ENCODE assay signal across 13 mouse cellular contexts in the genomic region with DNA sequence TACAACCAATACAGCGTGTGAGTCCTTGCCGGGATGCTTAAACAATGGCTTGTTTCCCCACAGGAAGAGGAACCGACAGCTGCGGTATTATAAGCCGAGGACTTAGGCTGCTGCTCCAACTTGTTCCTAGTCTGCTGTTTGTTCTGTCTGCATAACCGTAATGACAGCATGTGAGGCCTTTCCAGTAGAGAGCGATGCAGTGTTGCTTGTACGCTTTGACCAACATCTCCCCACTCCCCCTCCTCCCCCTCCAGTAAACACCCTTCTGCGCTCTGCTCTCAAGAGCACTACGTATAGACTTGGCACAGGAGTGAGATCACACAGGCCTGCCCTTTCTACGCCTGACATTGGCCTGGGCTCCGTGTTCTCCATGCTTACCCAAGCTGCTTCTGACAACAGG. TPM values are rescaled to one million over a fixed set of nuclear protein-coding genes. Genes with fewer than 3 reads are reported as not detected.
DNase-seq lines count a peak whose midpoint lies in the region; ATAC-seq and TF ChIP-seq lines count a peak whose summit lies in the region.
"Had no signal": no experiment of that assay in that cellular context is flagged by ENCODE, and none has a peak within 500 bp of the region (broad histone marks: within the 10 kb centered on the region; RNA-seq: fewer than 3 reads in every experiment).

No protein-coding gene starts in this region.

- H3K4me3 ChIP-seq in forebrain, embryonic 11.5 days (ENCODE audit: low read depth, low read length): no peak overlapping the region
- H3K4me3 ChIP-seq in forebrain, embryonic 10.5 days: no peak overlapping the region
- H3K4me3 ChIP-seq in kidney, embryonic 16.5 days (ENCODE audit: low read length): no peak overlapping the region
- no peak overlapping the region for H3K4me3 ChIP-seq in kidney, embryonic 14.5 days (ENCODE audit: low read length)
- no peak overlapping the region for H3K4me3 ChIP-seq in intestine, embryonic 16.5 days (ENCODE audit: low read length)
- no peak overlapping the region for H3K4me3 ChIP-seq in kidney, adult 2 months (ENCODE audit: insufficient read depth, low read depth, low read length)
- H3K4me3 ChIP-seq: myocyte had no signal

- H3K4me2 ChIP-seq in forebrain, embryonic 11.5 days (ENCODE audit: low read depth, low read length, severe bottlenecking): no peak overlapping the region
- no peak overlapping the region for H3K4me2 ChIP-seq in kidney, embryonic 16.5 days (replicated peaks; ENCODE audit: low read depth, low read length)
- no peak overlapping the region for H3K4me2 ChIP-seq in kidney, embryonic 14.5 days (replicated peaks; ENCODE audit: low read depth, low read length)
- H3K4me2 ChIP-seq in intestine, embryonic 16.5 days (ENCODE audit: low read depth, low read length): no peak overlapping the region

- no peak overlapping the region for H3K27ac ChIP-seq in forebrain, embryonic 11.5 days (ENCODE audit: low read depth, low read length)
- no peak overlapping the region; the same call in 1 of the 2 replicates for H3K27ac ChIP-seq in forebrain, embryonic 10.5 days
- no peak overlapping the region for H3K27ac ChIP-seq in kidney, embryonic 16.5 days (ENCODE audit: low read length)
- no peak overlapping the region for H3K27ac ChIP-seq in kidney, embryonic 14.5 days (ENCODE audit: low read depth, low read length)
- no peak overlapping the region for H3K27ac ChIP-seq in intestine, embryonic 16.5 days (ENCODE audit: low read length)
- no peak overlapping the region for H3K27ac ChIP-seq in kidney, adult 2 months (ENCODE audit: insufficient read depth, low read depth, low read length)

- H3K4me1 ChIP-seq in forebrain, embryonic 11.5 days (replicated peaks; ENCODE audit: control insufficient read depth, insufficient read depth, low read length): no peaks in the 10 kb centered on the region
- peaks cover 6% of the 10 kb centered on the region; the same call in 1 of the 2 replicates for H3K4me1 ChIP-seq in forebrain, embryonic 10.5 days
- H3K4me1 ChIP-seq in kidney, embryonic 16.5 days (ENCODE audit: insufficient read depth, low read length): no peaks in the 10 kb centered on the region
- no peaks in the 10 kb centered on the region for H3K4me1 ChIP-seq in kidney, embryonic 14.5 days (ENCODE audit: control insufficient read depth, insufficient read depth, low read length)
- H3K4me1 ChIP-seq in intestine, embryonic 16.5 days (ENCODE audit: control insufficient read depth, insufficient read depth, low read length): no peaks in the 10 kb centered on the region
- no peaks in the 10 kb centered on the region for H3K4me1 ChIP-seq in kidney, adult 2 months (ENCODE audit: control insufficient read depth, insufficient read depth, low read length)

- no peaks in the 10 kb centered on the region for H3K9me3 ChIP-seq in forebrain, embryonic 11.5 days (ENCODE audit: control insufficient read depth, low read length)
- no peaks in the 10 kb centered on the region for H3K9me3 ChIP-seq in forebrain, embryonic 10.5 days
- H3K9me3 ChIP-seq in kidney, embryonic 16.5 days (ENCODE audit: low read length): no peaks in the 10 kb centered on the region
- H3K9me3 ChIP-seq in kidney, embryonic 14.5 days (ENCODE audit: control insufficient read depth, low read length): no peaks in the 10 kb centered on the region
- H3K9me3 ChIP-seq in intestine, embryonic 16.5 days (ENCODE audit: control insufficient read depth, low read length): no peaks in the 10 kb centered on the region

- WGBS in forebrain, embryonic 11.5 days: 84% methylated on average over 12 of the region's 12 CpGs
- WGBS in forebrain, embryonic 10.5 days: 88% methylated on average over 12 of the region's 12 CpGs
- 82% methylated on average over 12 of the region's 12 CpGs for WGBS in kidney, embryonic 16.5 days
- 82% methylated on average over 12 of the region's 12 CpGs for WGBS in kidney, embryonic 14.5 days
- WGBS in intestine, embryonic 16.5 days: 61% methylated on average over 12 of the region's 12 CpGs
- 71% methylated on average over 12 of the region's 12 CpGs for WGBS in kidney, adult 2 months

- no peaks in the 10 kb centered on the region for H3K36me3 ChIP-seq in forebrain, embryonic 11.5 days (ENCODE audit: control insufficient read depth, insufficient read depth, low read length)
- no peaks in the 10 kb centered on the region for H3K36me3 ChIP-seq in forebrain, embryonic 10.5 days (replicated peaks)
- H3K36me3 ChIP-seq in kidney, embryonic 16.5 days (ENCODE audit: insufficient read depth, low read length): no peaks in the 10 kb centered on the region
- no peaks in the 10 kb centered on the region for H3K36me3 ChIP-seq in kidney, embryonic 14.5 days (ENCODE audit: control insufficient read depth, insufficient read depth, low read length)
- H3K36me3 ChIP-seq in intestine, embryonic 16.5 days (ENCODE audit: control insufficient read depth, insufficient read depth, low read length): no peaks in the 10 kb centered on the region
- H3K36me3 ChIP-seq in kidney, adult 2 months (ENCODE audit: control insufficient read depth, insufficient read depth, low read length): no peaks in the 10 kb centered on the region

- peak; percentile 34 for DNase-seq in forebrain, embryonic 11.5 days (ENCODE audit: low spot score)
- no peak for DNase-seq in forebrain, embryonic 10.5 days (ENCODE audit: extremely low spot score, low spot score)
- peak; percentile 53 for DNase-seq in brain, embryonic 14.5 days (ENCODE audit: low read depth)
- DNase-seq in kidney, adult 2 months: no peak
- DNase-seq: adrenal gland, adult 2 months; cerebellum, adult 11-12 months; layer of hippocampus, postnatal 36 days; thymus, postnatal 36 days had no signal

- no peak for TF ChIP-seq CTCF in brain, embryonic 14.5 days (IDR thresholded peaks at IDR 0.05; ENCODE audit: borderline replicate concordance, extremely low read depth, insufficient read depth, insufficient read length)
- no peak for TF ChIP-seq CTCF in kidney, adult 2 months (conservative IDR thresholded peaks at IDR 0.05; ENCODE audit: insufficient read depth, insufficient read length, low read depth, low read length)

- H3K27me3 ChIP-seq in forebrain, embryonic 11.5 days (ENCODE audit: control insufficient read depth, insufficient read depth, low read length): no peaks in the 10 kb centered on the region
- peaks cover 10% of the 10 kb centered on the region; the same call in 1 of the 2 replicates for H3K27me3 ChIP-seq in forebrain, embryonic 10.5 days (ENCODE audit: poor library complexity, severe bottlenecking)
- no peaks in the 10 kb centered on the region for H3K27me3 ChIP-seq in kidney, embryonic 16.5 days (ENCODE audit: insufficient read depth, low read length)
- no peaks in the 10 kb centered on the region for H3K27me3 ChIP-seq in kidney, embryonic 14.5 days (ENCODE audit: control insufficient read depth, insufficient read depth, low read length)
- H3K27me3 ChIP-seq in intestine, embryonic 16.5 days (replicated peaks; ENCODE audit: control insufficient read depth, insufficient read depth, low read length): no peaks in the 10 kb centered on the region
- H3K27me3 ChIP-seq in kidney, adult 2 months (replicated peaks; ENCODE audit: control insufficient read depth, insufficient read depth, low read length): no peaks in the 10 kb centered on the region

- ATAC-seq in forebrain, embryonic 11.5 days (replicated peaks; ENCODE audit: low FRiP score): no peak; the same call in 1 of the 2 replicates
- peak; percentile 39; the same call in 1 of the 2 replicates for ATAC-seq in kidney, embryonic 16.5 days (ENCODE audit: low FRiP score, low TSS enrichment)
- no peak for ATAC-seq in kidney, embryonic 14.5 days (ENCODE audit: low FRiP score, low TSS enrichment)
- ATAC-seq in intestine, embryonic 16.5 days: peak; percentile 42; the same call in 1 of the 2 replicates
- ATAC-seq in activated CD4-positive, CD25-positive, alpha-beta regulatory T cell, adult 4 months: no peak

- no peak for TF ChIP-seq POLR2A in brain, embryonic 14.5 days (IDR thresholded peaks at IDR 0.05; ENCODE audit: borderline replicate concordance, extremely low read depth, insufficient read depth, insufficient read length, poor library complexity, severe bottlenecking)
- TF ChIP-seq POLR2A in kidney, adult 2 months (IDR thresholded peaks at IDR 0.05; ENCODE audit: low read depth, low read length): no peak

- H3K9ac ChIP-seq in forebrain, embryonic 11.5 days (ENCODE audit: low read length): no peak overlapping the region
- no peak overlapping the region for H3K9ac ChIP-seq in kidney, embryonic 16.5 days (replicated peaks; ENCODE audit: low read length)
- H3K9ac ChIP-seq in kidney, embryonic 14.5 days (ENCODE audit: low read depth, low read length): no peak overlapping the region
- no peak overlapping the region for H3K9ac ChIP-seq in intestine, embryonic 16.5 days (ENCODE audit: low read depth, low read length)

RNA-seq across cellular contexts. Expression of gene Dct, which starts 18.1 kb away (rescaled TPM):
- polyA plus RNA-seq in forebrain, embryonic 11.5 days (2014; fragmentation: Nextera tagmentation; extraction: Ambion mirVana): 8.5 and 9.7 TPM in 2 replicates
- 7.4 and 10.6 TPM in 2 replicates for polyA plus RNA-seq in forebrain, embryonic 10.5 days (2016; fragmentation: Nextera tagmentation; extraction: Ambion mirVana)
- polyA plus RNA-seq in kidney, embryonic 16.5 days (2015; fragmentation: Nextera tagmentation; extraction: Ambion mirVana): 0.76 and 1.2 TPM in 2 replicates
- 1.4 and 1.8 TPM in 2 replicates for polyA plus RNA-seq in kidney, embryonic 14.5 days (2014; fragmentation: Nextera tagmentation; extraction: Ambion mirVana)
- polyA plus RNA-seq in brain, embryonic 14.5 days (2012; rRNA removed): 3.1 and 7.6 TPM in 2 replicates
- 1.8 TPM in 2 replicates for polyA plus RNA-seq in intestine, embryonic 16.5 days (2015; fragmentation: Nextera tagmentation; extraction: Ambion mirVana)
- polyA plus RNA-seq in activated CD4-positive, CD25-positive, alpha-beta regulatory T cell, adult 4 months (2017; shearing (Covaris generic)): under 1 TPM in 1 of 2 experiments, not detected in 1; 0.32 TPM
- polyA plus RNA-seq in kidney, adult 2 months (2012; rRNA removed): 0.18 and 0.25 TPM in 2 replicates

Comparison
In these comparisons a context has a peak if more than half of its experiments do, and no peak if none do; other contexts are left out.
1. ATAC-seq: peak in kidney, embryonic 16.5 days (single experiment) and intestine, embryonic 16.5 days (single experiment); none in forebrain, embryonic 11.5 days (single experiment), kidney, embryonic 14.5 days (single experiment) and activated CD4-positive, CD25-positive, alpha-beta regulatory T cell, adult 4 months (single experiment).
2. DNase-seq: peak in forebrain, embryonic 11.5 days (single experiment) and brain, embryonic 14.5 days (single experiment); none in forebrain, embryonic 10.5 days (single experiment) and kidney, adult 2 months (single experiment).